Mouse (Mus musculus): Measurements from ENCODE around the gene Ctnna2. TPM values are rescaled to one million over a fixed set of nuclear protein-coding genes. Genes with fewer than 3 reads are reported as not detected.

Gene Ctnna2
- total RNA-seq, 2 experiments from 2014 or later: 82.8 to 86.1 TPM

DNA sequence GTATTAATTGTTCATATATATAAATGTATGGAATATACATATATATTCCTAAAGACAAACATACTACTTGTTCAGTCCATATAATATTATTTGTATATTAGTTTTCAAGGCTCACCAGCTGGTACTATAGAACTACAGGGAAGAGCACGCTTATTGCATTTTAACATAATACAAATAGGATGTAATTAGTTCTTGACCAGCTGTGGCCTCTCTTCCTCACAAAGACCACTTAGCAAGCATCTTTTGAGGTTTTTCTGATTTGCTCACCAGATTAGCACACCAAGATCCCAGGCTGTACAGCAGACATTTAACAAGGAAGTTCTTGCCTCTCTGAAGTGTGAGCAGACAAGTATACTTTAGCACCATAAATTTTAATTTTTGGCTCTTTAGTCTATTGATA lies 152.0 kb downstream of the Ctnna2 start:
- no peak for DNase-seq (ENCODE audit: low spot score in 2 of 2)

DNA sequence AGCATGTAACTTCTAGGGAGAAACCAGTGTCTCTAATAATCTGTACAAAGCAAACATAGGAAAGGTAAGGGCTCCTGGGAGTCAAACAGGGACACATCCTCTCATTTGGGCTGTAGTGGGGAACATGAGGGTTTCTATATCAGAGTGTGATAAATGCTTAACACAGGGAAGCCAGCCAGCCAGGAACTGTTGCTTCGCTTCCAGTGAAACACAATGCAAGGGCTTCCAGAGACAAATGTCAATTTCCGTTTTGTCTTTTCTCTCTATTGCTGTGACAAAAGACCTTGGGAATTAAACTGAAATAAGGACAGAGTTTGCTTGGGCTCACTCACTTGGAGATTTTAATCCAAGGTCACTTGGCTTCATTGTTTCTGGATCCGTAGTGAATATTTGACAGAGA lies 162.4 kb downstream of the Ctnna2 start:
- peak in 1 of 2 experiments; percentile 27 for DNase-seq (ENCODE audit: low spot score in 2 of 2)

DNA sequence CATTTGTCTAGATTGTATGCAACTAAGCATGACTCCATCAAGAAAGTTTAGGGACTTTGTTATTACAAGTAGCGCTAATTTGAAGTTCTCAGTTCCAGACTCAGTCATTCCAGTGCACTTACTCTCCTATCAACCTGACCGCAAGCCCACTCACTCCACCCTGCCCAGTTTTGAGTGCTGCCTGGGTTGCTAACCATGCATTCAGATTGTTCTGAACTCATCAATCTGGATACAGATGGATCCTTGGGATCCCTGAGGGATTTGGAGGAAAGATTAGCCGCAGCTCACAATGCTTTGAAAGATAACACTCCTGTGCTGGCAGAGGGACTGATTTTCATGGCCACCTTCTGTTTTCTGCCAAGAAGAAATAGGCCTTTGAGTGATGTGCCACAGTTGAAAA lies 168.5 kb downstream of the Ctnna2 start:
- no peak for DNase-seq (ENCODE audit: low spot score in 2 of 2)

DNA sequence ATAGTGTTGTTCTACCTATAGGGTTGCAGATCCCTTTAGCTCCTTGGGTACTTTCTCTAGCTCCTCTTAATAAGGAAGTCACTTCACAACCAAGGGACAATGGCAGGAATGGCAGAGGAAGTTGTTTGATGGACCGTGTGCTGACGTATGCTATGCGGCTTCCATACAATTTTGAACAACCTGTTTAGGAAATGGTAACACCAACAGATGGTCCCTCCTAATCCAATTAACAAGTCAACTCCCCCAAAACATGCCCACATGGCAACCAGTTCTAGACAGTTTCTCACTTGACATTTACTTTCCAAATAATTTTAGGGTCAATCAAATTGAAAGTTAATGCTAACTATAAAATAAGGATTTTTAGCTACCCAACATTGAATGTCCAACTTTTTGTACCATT lies 176.9 kb downstream of the Ctnna2 start:
- DNase-seq (ENCODE audit: low spot score in 2 of 2): peak in 1 of 2 experiments; percentile 32

DNA sequence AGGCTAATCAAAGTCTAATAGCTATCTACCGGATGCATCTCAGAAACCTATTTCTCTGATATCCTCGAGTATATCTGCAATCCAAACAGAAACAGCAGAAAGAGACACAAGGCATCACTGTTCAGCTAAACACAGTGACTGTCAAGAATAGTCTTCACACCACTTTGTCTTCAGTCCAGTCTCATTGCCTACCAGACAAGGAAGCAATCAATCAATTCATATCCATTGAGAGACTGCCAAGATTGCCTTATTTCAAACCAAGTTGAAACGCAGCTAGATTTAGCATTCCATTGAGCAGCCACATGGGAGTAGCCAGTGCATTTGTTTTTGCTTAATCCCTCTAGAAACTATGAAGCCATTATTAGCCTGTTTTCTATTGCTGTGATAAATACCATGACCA lies 196.2 kb downstream of the Ctnna2 start:
- DNase-seq (ENCODE audit: low spot score in 2 of 2): no peak

DNA sequence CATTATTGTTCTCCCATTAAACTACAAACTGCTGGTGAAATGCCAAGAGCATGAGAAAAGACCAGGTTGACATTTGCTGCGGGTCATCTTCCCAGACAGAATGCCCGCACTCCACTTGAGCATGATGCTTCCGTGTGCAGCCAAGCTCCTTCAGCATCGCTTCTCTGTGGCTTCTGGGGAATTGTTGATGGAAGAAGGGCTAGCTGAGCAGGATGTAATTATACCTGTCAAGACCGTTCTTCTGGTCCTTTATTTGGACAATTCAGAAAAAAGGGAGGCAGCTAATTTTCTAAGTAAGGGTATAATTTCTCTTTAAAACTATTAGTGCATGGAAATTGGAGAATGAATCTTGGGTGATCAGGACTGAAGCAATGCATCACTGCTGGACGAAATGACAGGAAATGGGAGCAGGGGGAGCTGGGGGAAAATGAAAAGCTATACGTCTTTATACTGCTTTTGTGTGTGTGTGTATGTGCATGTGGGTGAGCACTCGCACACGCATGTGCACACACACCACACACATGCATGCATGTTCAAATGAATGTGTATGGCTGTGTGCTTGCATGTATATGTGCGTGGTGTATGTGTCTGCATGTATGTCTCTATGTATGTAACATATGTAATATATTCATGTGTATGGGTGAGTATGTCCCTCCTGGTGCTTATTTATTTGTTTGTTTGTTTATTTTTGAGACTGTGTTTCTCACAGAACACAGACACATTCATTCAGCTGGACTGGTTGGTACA lies 211.0 kb downstream of the Ctnna2 start:
- DNase-seq (ENCODE audit: low spot score in 2 of 2): no peak

DNA sequence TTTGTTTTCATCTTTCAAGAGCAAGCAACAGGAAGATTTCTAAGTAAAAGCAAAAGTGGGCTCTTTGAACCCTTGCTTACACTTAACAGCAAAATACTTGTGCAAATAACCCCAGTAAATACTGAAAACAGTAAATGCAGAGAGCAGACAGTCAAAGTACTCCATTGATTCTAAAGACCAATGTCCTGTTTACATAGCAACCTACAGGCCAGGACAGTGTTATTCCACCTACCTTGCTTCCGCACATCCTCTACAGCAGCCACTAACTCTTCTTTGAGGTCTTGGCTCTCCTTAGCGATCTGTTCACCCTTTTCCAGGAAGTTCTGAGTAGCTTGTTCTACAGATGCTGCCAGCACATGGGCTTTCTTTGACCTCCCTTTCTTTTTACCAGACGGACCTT lies 221.3 kb downstream of the Ctnna2 start:
- no peak for DNase-seq (ENCODE audit: low spot score in 2 of 2)

DNA sequence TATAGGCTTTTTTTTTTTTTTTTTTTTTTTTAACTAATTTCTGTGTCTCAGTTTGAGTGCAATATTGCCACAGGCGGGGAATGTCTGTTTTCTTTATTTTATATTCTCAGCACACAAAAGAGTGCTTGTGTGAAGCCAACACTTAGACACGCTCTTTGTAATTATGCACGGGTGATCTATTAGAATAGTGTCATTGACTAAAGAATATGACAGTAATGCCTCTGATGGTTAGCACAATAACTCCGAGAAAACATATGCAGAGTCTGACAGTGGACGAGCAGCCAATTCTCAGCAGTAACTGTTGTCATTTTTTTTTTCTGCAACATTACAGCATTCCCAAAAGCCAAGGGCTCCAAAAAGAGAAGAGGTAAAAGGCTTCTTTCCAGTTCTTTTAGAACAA lies 234.1 kb downstream of the Ctnna2 start:
- DNase-seq (ENCODE audit: low spot score in 2 of 2): no peak

DNA sequence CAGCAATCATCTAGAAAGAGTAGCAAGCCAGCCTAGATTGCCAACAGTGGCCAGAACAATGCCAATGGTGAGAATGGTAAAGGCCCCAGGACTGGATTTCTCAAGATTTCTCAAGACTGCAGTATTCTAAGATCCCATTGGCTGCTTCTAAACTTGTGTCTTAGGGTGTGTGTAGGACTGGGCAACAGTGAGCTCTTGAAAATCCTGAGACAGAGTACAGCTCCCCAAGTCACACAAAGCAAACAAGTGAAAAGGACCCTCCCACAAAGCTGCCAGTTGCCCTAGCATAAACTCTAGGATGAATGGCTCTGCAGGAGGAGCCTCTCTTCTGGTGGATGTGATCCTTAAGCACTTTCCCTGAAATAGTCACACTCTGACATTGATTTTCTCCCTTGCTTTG lies 235.8 kb downstream of the Ctnna2 start:
- no peak for DNase-seq (ENCODE audit: low spot score in 2 of 2)

DNA sequence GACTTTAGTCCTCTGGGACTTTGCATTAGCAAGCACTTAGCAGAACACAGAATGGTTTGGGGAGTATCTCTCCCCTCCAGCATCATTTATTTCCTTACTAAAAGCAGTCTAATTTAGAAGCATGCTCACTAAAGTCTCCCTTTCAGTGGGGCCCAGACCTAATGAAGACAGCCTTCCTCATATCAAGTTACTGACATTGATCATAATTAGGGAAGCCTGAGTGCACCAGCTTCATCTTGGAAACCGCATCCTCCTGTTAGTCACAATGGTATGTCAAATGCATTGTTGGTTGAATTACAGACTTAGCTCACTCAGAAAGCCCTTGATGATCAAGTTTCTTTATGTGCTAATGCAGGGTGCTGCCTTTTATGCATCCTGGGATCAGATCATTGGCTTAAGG lies 236.5 kb downstream of the Ctnna2 start:
- no peak for DNase-seq (ENCODE audit: low spot score in 2 of 2)

DNA sequence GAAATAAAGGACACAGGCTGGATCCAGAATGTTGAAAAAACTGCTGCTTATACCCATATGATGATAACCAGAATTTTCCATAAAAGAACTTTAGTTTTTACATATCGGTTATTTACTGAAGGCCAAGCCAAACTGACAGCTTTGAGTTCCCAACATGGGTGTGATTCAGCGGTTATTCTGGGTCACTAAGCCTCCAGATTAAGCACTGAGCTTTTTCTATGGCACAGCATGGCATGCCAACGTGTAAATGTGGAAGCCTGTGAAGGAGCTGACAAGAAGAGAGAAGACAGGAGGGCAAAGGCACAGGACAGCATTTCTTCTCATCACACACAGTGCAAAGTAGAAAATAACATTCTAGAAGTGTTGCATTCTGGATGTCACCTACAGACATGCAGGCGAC lies 240.9 kb downstream of the Ctnna2 start:
- no peak for DNase-seq (ENCODE audit: low spot score in 2 of 2)

DNA sequence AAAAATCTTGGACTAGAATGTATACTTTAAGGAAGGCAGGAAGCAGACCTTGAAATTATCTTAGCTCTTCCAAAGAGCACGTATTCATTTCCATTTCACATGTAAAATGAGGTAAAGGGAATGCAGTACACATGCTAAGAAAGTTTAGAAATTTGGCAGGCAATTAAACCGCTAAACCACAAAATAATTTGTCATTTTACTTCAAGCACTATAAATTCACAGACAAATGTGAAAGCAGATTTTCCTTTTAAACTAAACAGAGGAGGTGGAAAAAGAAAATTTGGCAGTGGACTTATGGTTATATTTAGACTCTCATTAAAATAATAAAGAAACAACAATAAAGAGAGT lies 254.6 kb downstream of the Ctnna2 start:
- peak in 1 of 2 experiments; percentile 7 for DNase-seq (ENCODE audit: low spot score in 2 of 2)

DNA sequence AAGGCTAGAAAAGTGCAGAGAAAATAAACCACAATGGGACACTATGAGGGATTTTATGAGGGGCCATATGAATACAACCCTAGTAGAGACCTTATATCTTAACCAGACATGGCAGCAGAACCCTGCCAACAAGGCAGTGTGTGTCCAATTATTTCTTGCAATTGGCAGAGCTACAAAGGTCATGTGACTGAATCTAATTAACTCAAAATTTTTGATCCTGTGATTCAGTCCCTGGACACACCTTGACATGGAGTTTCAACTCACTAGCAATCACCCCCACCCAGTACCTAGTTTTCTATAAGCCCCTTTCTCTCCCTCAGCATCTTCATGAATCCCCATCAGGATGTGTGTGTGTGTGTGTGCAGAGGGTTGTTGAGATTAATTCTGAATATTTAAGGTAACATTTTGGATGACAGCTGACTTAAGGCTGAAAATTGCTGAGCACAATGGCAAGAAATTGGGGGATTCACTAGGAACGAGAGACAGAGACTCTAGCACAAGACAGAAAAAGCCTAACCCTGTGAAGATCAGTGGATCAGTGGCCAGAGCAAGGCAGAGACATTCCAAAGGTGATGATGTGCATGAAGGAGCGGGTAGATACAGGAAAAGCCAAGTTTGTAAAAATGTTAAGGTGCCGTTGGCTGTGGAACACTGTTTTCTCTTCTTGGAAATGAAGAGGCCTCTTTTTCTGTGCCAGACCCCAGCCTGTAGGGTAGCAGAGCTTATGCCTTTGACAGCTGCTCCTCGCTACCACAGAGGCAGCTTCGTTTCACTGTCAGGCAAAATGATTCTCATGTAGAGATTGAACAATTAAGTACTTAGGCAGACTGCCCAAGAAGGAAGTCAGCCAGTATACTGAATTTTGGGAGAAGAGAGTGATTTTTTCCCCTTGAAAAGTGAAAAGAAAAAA lies 255.2 kb downstream of the Ctnna2 start:
- peak; percentile 33 to 54 for DNase-seq (ENCODE audit: low spot score in 2 of 2)

DNA sequence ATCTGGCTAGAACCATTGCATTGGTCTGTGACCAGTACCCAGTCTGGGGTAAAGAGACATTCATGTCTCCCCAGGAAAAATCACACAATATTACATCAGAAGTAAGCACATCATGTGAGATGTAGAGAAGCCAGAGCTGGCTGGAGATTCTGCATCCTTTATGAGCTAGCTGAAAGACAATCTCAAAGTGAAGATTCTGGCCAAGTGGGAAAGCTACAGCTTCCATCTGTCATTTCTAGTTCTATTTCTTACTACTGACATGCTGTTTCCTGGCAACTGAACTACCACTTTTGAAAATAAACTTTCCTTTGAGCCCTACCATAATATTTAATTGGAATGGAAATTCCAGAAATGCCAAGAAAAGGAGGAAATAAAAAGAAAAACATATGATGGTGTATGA lies 285.4 kb downstream of the Ctnna2 start:
- DNase-seq (ENCODE audit: low spot score in 2 of 2): peak; percentile 20 to 60

DNA sequence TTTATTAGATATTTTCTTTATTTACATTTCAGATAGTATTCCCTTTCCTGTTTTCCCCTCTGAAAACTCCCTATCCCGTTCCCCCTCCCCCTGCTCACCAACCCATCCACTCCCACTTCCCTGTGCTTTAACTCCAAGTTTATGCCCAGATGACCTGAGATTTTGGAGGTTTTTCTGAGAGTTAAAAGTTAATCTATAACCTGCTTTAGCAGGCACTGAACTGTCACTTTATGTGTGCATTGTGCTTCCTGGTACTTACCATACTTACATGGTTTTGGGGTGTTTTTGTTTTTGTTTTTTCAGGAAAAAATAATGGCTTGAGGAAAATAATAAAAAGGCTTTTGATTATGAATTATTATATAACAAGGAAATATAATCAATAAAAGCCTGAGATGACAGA lies 292.3 kb downstream of the Ctnna2 start:
- no peak for DNase-seq (ENCODE audit: low spot score in 2 of 2)

DNA sequence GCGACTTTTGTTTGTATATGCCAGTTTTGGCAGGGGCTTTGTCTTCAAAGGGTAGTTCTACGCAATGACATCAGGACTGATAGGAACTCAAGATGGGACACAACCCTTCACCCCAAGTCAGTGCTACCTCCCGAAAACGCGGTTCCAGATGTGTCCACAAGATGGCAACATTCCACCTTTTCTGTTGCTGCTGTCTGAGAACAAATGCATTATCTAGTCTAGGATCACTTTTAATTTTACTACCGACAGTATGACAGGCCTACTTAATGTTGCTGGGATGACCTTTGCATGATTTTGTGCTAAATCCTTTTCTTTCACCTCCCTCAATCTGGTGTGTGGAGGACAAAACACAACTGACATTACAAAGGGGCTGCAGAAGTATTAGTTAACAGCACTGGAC lies 329.4 kb downstream of the Ctnna2 start:
- DNase-seq (ENCODE audit: low spot score in 2 of 2): peak; percentile 36 to 78

DNA sequence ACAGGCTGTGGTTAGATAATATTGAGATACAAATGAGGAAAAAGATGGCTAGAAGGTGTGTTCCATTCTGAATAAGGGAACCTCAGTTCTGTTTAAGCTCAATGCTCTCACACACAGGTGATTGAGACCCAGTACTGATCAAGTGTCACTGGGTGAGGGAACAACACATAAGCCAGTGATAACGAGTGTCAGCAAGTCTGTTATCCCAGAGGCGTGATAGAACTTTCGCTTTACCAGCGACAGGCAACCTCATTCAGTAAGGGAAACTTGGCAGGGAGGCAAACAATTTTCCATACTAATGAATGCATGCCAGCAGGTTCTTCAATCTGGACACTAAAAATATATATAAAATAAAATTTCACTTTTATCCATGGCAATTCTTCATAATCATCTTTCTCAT lies 334.9 kb downstream of the Ctnna2 start:
- peak in 1 of 2 experiments; percentile 23 for DNase-seq (ENCODE audit: low spot score in 2 of 2)

DNA sequence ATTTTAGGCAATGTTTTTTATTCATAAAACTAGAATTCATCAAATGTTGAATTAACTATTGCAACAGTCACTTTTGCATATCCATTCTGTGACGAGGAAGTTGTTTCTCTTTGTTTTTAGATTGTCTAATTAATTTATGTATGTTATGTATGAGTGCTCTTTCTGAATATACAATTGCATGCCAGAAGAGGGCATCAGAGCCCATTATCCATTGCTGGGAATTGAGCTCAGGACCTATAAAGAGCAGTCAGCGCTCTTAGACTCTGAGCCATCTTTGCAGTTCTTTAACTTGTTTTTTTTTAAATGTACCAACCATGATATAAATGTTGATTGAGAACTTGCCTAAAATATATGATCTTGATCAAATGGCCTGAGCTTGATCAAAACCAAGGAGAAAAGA lies 340.7 kb downstream of the Ctnna2 start:
- DNase-seq (ENCODE audit: low spot score in 2 of 2): peak in 1 of 2 experiments; percentile 22

DNA sequence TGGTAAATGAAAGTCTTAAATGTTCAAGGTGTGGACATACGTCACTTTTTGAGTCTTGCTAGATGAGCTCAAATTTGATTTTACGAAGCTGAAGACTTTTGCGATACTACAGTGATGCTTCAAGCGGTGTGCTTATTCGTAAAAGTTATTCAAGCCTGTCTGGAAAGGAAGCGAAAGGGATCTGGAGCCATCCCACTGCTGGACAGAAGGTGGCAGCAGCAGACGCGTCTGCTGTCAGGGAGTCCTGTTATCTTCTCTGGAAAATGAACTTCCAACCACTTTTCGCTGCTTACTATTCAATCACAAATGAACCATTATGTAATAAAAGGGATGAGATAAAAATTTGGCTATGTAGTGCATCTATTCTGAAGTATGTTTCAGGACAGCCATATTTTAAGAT lies 345.5 kb downstream of the Ctnna2 start:
- DNase-seq (ENCODE audit: low spot score in 2 of 2): peak; percentile 64 to 91

DNA sequence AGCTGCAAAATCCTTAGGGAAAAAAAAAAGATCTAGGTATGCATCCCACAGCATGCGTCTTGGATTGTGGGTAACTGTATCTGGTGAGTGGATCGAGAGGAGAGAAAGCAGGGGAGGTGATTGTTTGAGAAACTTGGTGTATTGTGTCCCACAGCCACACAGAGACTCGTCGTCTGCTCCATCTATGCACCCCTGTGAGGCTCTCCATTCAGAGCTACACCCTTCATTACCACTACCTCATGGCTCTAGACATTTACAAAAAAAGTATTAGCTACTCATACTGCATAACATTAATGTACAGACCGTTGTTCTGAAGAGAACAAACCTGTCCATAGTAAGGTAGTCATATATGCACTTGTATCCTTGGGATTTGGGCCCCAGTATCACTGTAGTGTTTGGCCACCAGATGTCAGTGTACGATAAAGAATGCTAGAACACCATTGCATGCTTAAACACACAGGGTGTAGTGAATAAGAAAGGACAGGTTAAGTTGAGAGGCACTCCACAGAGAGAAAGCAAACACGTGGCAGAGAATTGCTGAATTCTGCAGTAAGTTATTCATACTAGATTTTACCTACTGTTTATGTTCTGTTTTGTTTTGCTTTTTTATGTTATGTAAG lies 350.8 kb downstream of the Ctnna2 start:
- DNase-seq (ENCODE audit: low spot score in 2 of 2): peak in 1 of 2 experiments; percentile 65

DNA sequence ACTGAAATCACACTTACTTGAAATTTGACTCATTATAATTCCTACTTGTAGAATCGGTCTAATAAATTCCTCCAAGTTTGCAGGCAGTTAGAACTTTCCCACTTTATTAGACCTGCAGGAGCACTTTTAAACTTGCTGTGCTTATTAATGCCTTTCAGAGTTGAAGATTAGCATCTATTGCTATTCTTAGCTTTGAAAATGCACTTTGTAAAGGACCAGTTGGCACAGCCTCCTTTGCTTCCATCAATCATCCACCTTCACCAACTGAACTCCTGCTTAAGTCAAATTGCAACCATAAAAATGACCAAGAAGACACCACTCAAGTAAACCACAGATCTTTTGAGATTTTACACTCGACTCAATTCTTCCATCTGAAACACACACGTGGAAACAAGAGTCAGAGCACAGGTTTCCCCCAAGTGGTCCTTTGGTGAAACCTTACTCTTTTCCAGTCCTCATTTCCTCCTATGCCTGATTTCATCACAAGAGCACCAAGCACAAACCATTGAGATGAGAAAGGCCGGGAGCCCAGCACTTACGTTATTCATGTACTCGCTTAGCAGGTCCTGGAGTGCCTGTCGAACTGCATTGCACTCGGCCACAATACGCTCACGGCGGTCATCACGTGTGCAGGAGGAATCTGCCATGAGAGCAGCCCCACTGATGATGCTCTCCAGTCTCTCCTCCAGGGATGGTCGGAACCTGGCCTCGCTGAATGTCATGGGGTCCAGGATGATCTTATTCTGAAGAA lies 374.7 kb downstream of the Ctnna2 start:
- DNase-seq (ENCODE audit: low spot score in 2 of 2): no peak

Data from layer of hippocampus, adult 18-20 months (tissue).